Mouse (Mus musculus): ENCODE results near the gene Sgtb. TPM values are rescaled to one million over a fixed set of nuclear protein-coding genes. Genes with fewer than 3 reads are reported as not detected.
A peak's percentile ranks its signal among the peaks of the same experiment; 100 is the strongest.

Sgtb gene
- polyA plus RNA-seq (2015; fragmentation: Nextera tagmentation; extraction: Ambion mirVana), result 6.7 and 7.1 TPM in 2 replicates

GRCm38 (mm10) chr13:104109288-104109815, at the start of gene Sgtb, which contains the start of gene Nln:
TSS of gene Sgtb (plus strand) at chr13:104109741.
TSS of gene Nln (minus strand) at chr13:104109614.
- Histone ChIP-seq H3K9me3 (ENCODE audit: low read length) (peaks cover 1% of the 10 kb centered on the region; the same call in 1 of the 2 replicates), H3K4me2 (replicated peaks; ENCODE audit: low read depth, low read length) (peak within 1 kb of the TSS; percentile 100), H3K9ac (replicated peaks; ENCODE audit: low read length) (peak within 1 kb of the TSS; percentile 83), H3K27me3 (ENCODE audit: insufficient read depth, low read length) (no peaks in the 10 kb centered on the region), H3K4me1 (ENCODE audit: insufficient read depth, low read length) (peaks cover 5% of the 10 kb centered on the region; the same call in 1 of the 2 replicates), H3K4me3 (ENCODE audit: low read length) (peak within 1 kb of the TSS; percentile 93), H3K27ac (ENCODE audit: low read length) (peak within 1 kb of the TSS; percentile 72), H3K36me3 (ENCODE audit: insufficient read depth, low read length) (peaks cover 6% of the 10 kb centered on the region; the same call in 1 of the 2 replicates)
- 0% methylated on average over 31 of the region's 44 CpGs for WGBS
- ATAC-seq (ENCODE audit: low FRiP score, low TSS enrichment), result peak; percentile 99

GRCm38 (mm10) chr13:104060231-104060630, 49.3 kb upstream of the Sgtb start:
- 83% methylated on average over 1 of the region's 1 CpGs for WGBS
- ATAC-seq (ENCODE audit: low FRiP score, low TSS enrichment), result no peak

GRCm38 (mm10) chr13:104061975-104062750, 47.4 kb upstream of the Sgtb start:
- H3K27me3 ChIP-seq (ENCODE audit: insufficient read depth, low read length), result no peaks in the 10 kb centered on the region
- H3K36me3 ChIP-seq (ENCODE audit: insufficient read depth, low read length), result no peaks in the 10 kb centered on the region; the same call in 1 of the 2 replicates
- H3K9me3 ChIP-seq (ENCODE audit: low read length), result no peaks in the 10 kb centered on the region
- H3K9ac ChIP-seq (replicated peaks; ENCODE audit: low read length), result no peak overlapping the region
- no peak overlapping the region for H3K4me3 ChIP-seq (ENCODE audit: low read length)
- 45% methylated on average over 2 of the region's 2 CpGs for WGBS
- H3K4me1 ChIP-seq (ENCODE audit: insufficient read depth, low read length), result no peaks in the 10 kb centered on the region
- H3K27ac ChIP-seq (ENCODE audit: low read length), result no peak overlapping the region
- no peak for ATAC-seq (ENCODE audit: low FRiP score, low TSS enrichment)
- no peak overlapping the region for H3K4me2 ChIP-seq (replicated peaks; ENCODE audit: low read depth, low read length)

More at GRCm38 (mm10) chr13:104060231-104060630, 49.3 kb upstream of the Sgtb start:
- Histone ChIP-seq H3K27ac (ENCODE audit: low read length) (no peak overlapping the region), H3K36me3 (ENCODE audit: insufficient read depth, low read length) (no peaks in the 10 kb centered on the region; the same call in 1 of the 2 replicates), H3K4me2 (replicated peaks; ENCODE audit: low read depth, low read length) (no peak overlapping the region), H3K9me3 (ENCODE audit: low read length) (no peaks in the 10 kb centered on the region), H3K4me3 (ENCODE audit: low read length) (no peak overlapping the region), H3K9ac (replicated peaks; ENCODE audit: low read length) (no peak overlapping the region), H3K4me1 (ENCODE audit: insufficient read depth, low read length) (no peaks in the 10 kb centered on the region), H3K27me3 (ENCODE audit: insufficient read depth, low read length) (no peaks in the 10 kb centered on the region)

- no peak overlapping the region for H3K9ac ChIP-seq (replicated peaks; ENCODE audit: low read length)
- WGBS, result 79% methylated on average over 9 of the region's 9 CpGs
- no peaks in the 10 kb centered on the region for H3K4me1 ChIP-seq (ENCODE audit: insufficient read depth, low read length)
- no peak overlapping the region for H3K4me3 ChIP-seq (ENCODE audit: low read length)
- no peaks in the 10 kb centered on the region for H3K9me3 ChIP-seq (ENCODE audit: low read length)
- no peaks in the 10 kb centered on the region for H3K27me3 ChIP-seq (ENCODE audit: insufficient read depth, low read length)
- H3K4me2 ChIP-seq (replicated peaks; ENCODE audit: low read depth, low read length), result no peak overlapping the region
- no peaks in the 10 kb centered on the region; the same call in 1 of the 2 replicates for H3K36me3 ChIP-seq (ENCODE audit: insufficient read depth, low read length)
- no peak overlapping the region for H3K27ac ChIP-seq (ENCODE audit: low read length)
- no peak for ATAC-seq (ENCODE audit: low FRiP score, low TSS enrichment)
Observed at GRCm38 (mm10) chr13:104063061-104063460, 46.5 kb upstream of the Sgtb start.

GRCm38 (mm10) chr13:104065649-104066347, 43.7 kb upstream of the Sgtb start:
- H3K36me3 ChIP-seq (ENCODE audit: insufficient read depth, low read length), result no peaks in the 10 kb centered on the region; the same call in 1 of the 2 replicates
- no peaks in the 10 kb centered on the region for H3K9me3 ChIP-seq (ENCODE audit: low read length)
- ATAC-seq (ENCODE audit: low FRiP score, low TSS enrichment), result no peak
- no peak overlapping the region for H3K4me2 ChIP-seq (replicated peaks; ENCODE audit: low read depth, low read length)
- H3K27me3 ChIP-seq (ENCODE audit: insufficient read depth, low read length), result no peaks in the 10 kb centered on the region
- H3K9ac ChIP-seq (replicated peaks; ENCODE audit: low read length), result no peak overlapping the region
- WGBS, result 67% methylated on average over 2 of the region's 2 CpGs
- no peaks in the 10 kb centered on the region for H3K4me1 ChIP-seq (ENCODE audit: insufficient read depth, low read length)
- no peak overlapping the region for H3K4me3 ChIP-seq (ENCODE audit: low read length)
- no peak overlapping the region for H3K27ac ChIP-seq (ENCODE audit: low read length)

- WGBS, result 83% methylated on average over 11 of the region's 11 CpGs
- Histone ChIP-seq H3K27ac (ENCODE audit: low read length) (no peak overlapping the region), H3K4me1 (ENCODE audit: insufficient read depth, low read length) (no peaks in the 10 kb centered on the region), H3K9me3 (ENCODE audit: low read length) (no peaks in the 10 kb centered on the region), H3K4me2 (replicated peaks; ENCODE audit: low read depth, low read length) (no peak overlapping the region), H3K9ac (replicated peaks; ENCODE audit: low read length) (no peak overlapping the region), H3K36me3 (ENCODE audit: insufficient read depth, low read length) (no peaks in the 10 kb centered on the region; the same call in 1 of the 2 replicates), H3K4me3 (ENCODE audit: low read length) (no peak overlapping the region), H3K27me3 (ENCODE audit: insufficient read depth, low read length) (no peaks in the 10 kb centered on the region)
- ATAC-seq (ENCODE audit: low FRiP score, low TSS enrichment), result no peak
Observed at GRCm38 (mm10) chr13:104069216-104069615, 40.3 kb upstream of the Sgtb start.

- Histone ChIP-seq H3K27ac (ENCODE audit: low read length) (0 out of 2 replicates have a peak overlapping the region, but pooled peaks have one; percentile 22), H3K9me3 (ENCODE audit: low read length) (no peaks in the 10 kb centered on the region), H3K36me3 (ENCODE audit: insufficient read depth, low read length) (no peaks in the 10 kb centered on the region), H3K9ac (replicated peaks; ENCODE audit: low read length) (no peak overlapping the region), H3K4me3 (ENCODE audit: low read length) (no peak overlapping the region), H3K4me1 (ENCODE audit: insufficient read depth, low read length) (no peaks in the 10 kb centered on the region), H3K27me3 (ENCODE audit: insufficient read depth, low read length) (no peaks in the 10 kb centered on the region), H3K4me2 (replicated peaks; ENCODE audit: low read depth, low read length) (no peak overlapping the region)
- WGBS, result 53% methylated on average over 3 of the region's 3 CpGs
- no peak for ATAC-seq (ENCODE audit: low FRiP score, low TSS enrichment)
Observed at GRCm38 (mm10) chr13:104070703-104071102, 38.8 kb upstream of the Sgtb start.

GRCm38 (mm10) chr13:104072351-104072750, 37.2 kb upstream of the Sgtb start:
- H3K4me3 ChIP-seq (ENCODE audit: low read length), result no peak overlapping the region
- no peak overlapping the region for H3K27ac ChIP-seq (ENCODE audit: low read length)
- no peaks in the 10 kb centered on the region for H3K36me3 ChIP-seq (ENCODE audit: insufficient read depth, low read length)
- ATAC-seq (ENCODE audit: low FRiP score, low TSS enrichment), result no peak
- H3K4me2 ChIP-seq (replicated peaks; ENCODE audit: low read depth, low read length), result no peak overlapping the region
- H3K27me3 ChIP-seq (ENCODE audit: insufficient read depth, low read length), result no peaks in the 10 kb centered on the region
- H3K9ac ChIP-seq (replicated peaks; ENCODE audit: low read length), result no peak overlapping the region
- H3K4me1 ChIP-seq (ENCODE audit: insufficient read depth, low read length), result no peaks in the 10 kb centered on the region
- no peaks in the 10 kb centered on the region for H3K9me3 ChIP-seq (ENCODE audit: low read length)
- 87% methylated on average over 9 of the region's 9 CpGs for WGBS

GRCm38 (mm10) chr13:104074230-104074629, 35.3 kb upstream of the Sgtb start:
- Histone ChIP-seq H3K27ac (ENCODE audit: low read length) (no peak overlapping the region), H3K27me3 (ENCODE audit: insufficient read depth, low read length) (no peaks in the 10 kb centered on the region), H3K4me1 (ENCODE audit: insufficient read depth, low read length) (no peaks in the 10 kb centered on the region), H3K9ac (replicated peaks; ENCODE audit: low read length) (no peak overlapping the region), H3K4me2 (replicated peaks; ENCODE audit: low read depth, low read length) (no peak overlapping the region), H3K4me3 (ENCODE audit: low read length) (no peak overlapping the region), H3K36me3 (ENCODE audit: insufficient read depth, low read length) (no peaks in the 10 kb centered on the region), H3K9me3 (ENCODE audit: low read length) (no peaks in the 10 kb centered on the region)
- no peak for ATAC-seq (ENCODE audit: low FRiP score, low TSS enrichment)
- WGBS, result 96% methylated on average over 8 of the region's 8 CpGs
